Mouse (Mus musculus) hindbrain, embryonic 15.5 days (tissue): ENCODE results near the gene Pla2g7. TPM values are rescaled to one million over a fixed set of nuclear protein-coding genes. Genes with fewer than 3 reads are reported as not detected.

ENCODE experiments used
- ATAC-seq: fragments of 200-750 bp; cut with Nextera tagmentation; 2 replicates; pipeline ENCODE4 v1.8.0; 2017; ENCODE audit warnings: low read depth, moderate number of reproducible peaks, moderate TSS enrichment; ENCODE audit not compliant: low FRiP score
- H3K27ac ChIP-seq: fragments of 300-500 bp; sonication (generic); replicated peaks from 2 replicates; pipeline ENCODE4 v1.5.1; 2015; ENCODE audit warnings: mild to moderate bottlenecking, inconsistent platforms
- H3K27me3 ChIP-seq: fragments of 300-500 bp; sonication (generic); 2 replicates; pipeline ENCODE4 v1.6.1; 2015; ENCODE audit warnings: control low read depth, inconsistent platforms
- H3K36me3 ChIP-seq: fragments of 300-500 bp; sonication (generic); 2 replicates; pipeline ENCODE4 v1.6.1; 2015; ENCODE audit warnings: control low read depth, inconsistent platforms
- H3K4me1 ChIP-seq: fragments of 300-500 bp; sonication (generic); replicated peaks from 2 replicates; pipeline ENCODE4 v1.6.1; 2015; ENCODE audit warnings: control low read depth, inconsistent platforms
- H3K4me2 ChIP-seq: fragments of 300-500 bp; sonication (generic); 2 replicates; pipeline ENCODE4 v1.6.1; 2015; ENCODE audit warnings: moderate library complexity, mild to moderate bottlenecking, inconsistent platforms
- H3K4me3 ChIP-seq: fragments of 300-500 bp; sonication (generic); 2 replicates; pipeline ENCODE4 v1.5.1; 2015; ENCODE audit warnings: mild to moderate bottlenecking, inconsistent platforms
- H3K9ac ChIP-seq: fragments of 300-500 bp; sonication (generic); 2 replicates; pipeline ENCODE4 v1.6.1; 2015; ENCODE audit warnings: inconsistent platforms
- H3K9me3 ChIP-seq: fragments of 300-500 bp; sonication (generic); 2 replicates; pipeline ENCODE4 v1.6.1; 2016; ENCODE audit warnings: control low read depth, inconsistent platforms
- WGBS: fragments of 180-500 bp; shearing (Covaris S2); methylation state at CpG from one replicate; pipeline ENCODE4 v1.1.7; 2015; 5-methylcytosine and 5-hydroxymethylcytosine counted together
- polyA plus RNA-seq: library from polyadenylated mRNA; unstranded; fragments of >200 nt; fragmentation: Nextera tagmentation; extraction: Ambion mirVana; gene quantifications from 2 replicates; pipeline ENCODE4 v1.2.1, GENCODE M21; 2015

Gene Pla2g7
- polyA plus RNA-seq, 1 experiment from 2014 or later = 122 TPM

- Histone ChIP-seq H3K9ac (peak overlapping the region; percentile 48), H3K4me1 (peaks cover 16% of the 10 kb centered on the region), H3K9me3 (peaks cover 5% of the 10 kb centered on the region; the same call in 1 of the 2 replicates), H3K27me3 (peaks cover 29% of the 10 kb centered on the region), H3K36me3 (no peaks in the 10 kb centered on the region), H3K27ac (no peak overlapping the region), H3K4me3 (peak overlapping the region; percentile 48), H3K4me2 (peak overlapping the region; percentile 95)
- ATAC-seq = peak; percentile 33; the same call in 1 of the 2 replicates
- 23% methylated on average over 24 of the region's 24 CpGs for WGBS
These were observed 61.2 kb downstream of the Pla2g7 start for GRCm38 (mm10) chr17:43629026-43629495.

- peak within 1 kb of the TSS; percentile 95 for H3K4me2 ChIP-seq
- H3K4me3 ChIP-seq = peak within 1 kb of the TSS; percentile 48
- H3K36me3 ChIP-seq = no peaks in the 10 kb centered on the region
- H3K9me3 ChIP-seq = peaks cover 5% of the 10 kb centered on the region; the same call in 1 of the 2 replicates
- H3K4me1 ChIP-seq = peaks cover 16% of the 10 kb centered on the region
- H3K27me3 ChIP-seq = peaks cover 29% of the 10 kb centered on the region
- peak; percentile 71 for ATAC-seq
- peak within 1 kb of the TSS; percentile 48 for H3K9ac ChIP-seq
- no peak within 1 kb of the TSS for H3K27ac ChIP-seq
- 3% methylated on average over 81 of the region's 83 CpGs for WGBS
These were observed 61.9 kb downstream of the Pla2g7 start, which contains the start of gene Tdrd6 for GRCm38 (mm10) chr17:43629496-43630426. Gene Tdrd6 (minus strand): TSS chr17:43630299.

GRCm38 (mm10) chr17:43630427-43630760 lies 62.5 kb downstream of the Pla2g7 start:
- peak; percentile 2; the same call in 1 of the 2 replicates for ATAC-seq
- Histone ChIP-seq H3K27ac (no peak overlapping the region), H3K4me2 (peak overlapping the region; percentile 95), H3K9ac (0 out of 2 replicates have a peak overlapping the region, but pooled peaks have one; percentile 48), H3K4me1 (peaks cover 16% of the 10 kb centered on the region), H3K36me3 (no peaks in the 10 kb centered on the region), H3K9me3 (peaks cover 5% of the 10 kb centered on the region; the same call in 1 of the 2 replicates), H3K27me3 (peaks cover 29% of the 10 kb centered on the region), H3K4me3 (peak overlapping the region; percentile 48)
- 44% methylated on average over 13 of the region's 13 CpGs for WGBS

GRCm38 (mm10) chr17:43637146-43637545 lies 69.2 kb downstream of the Pla2g7 start:
- WGBS = 95% methylated on average over 4 of the region's 4 CpGs
- no peak overlapping the region for H3K4me2 ChIP-seq
- no peak for ATAC-seq

GRCm38 (mm10) chr17:43640825-43641224 lies 72.9 kb downstream of the Pla2g7 start:
- H3K4me3 ChIP-seq = no peak overlapping the region
- no peaks in the 10 kb centered on the region for H3K27me3 ChIP-seq
- peaks cover 29% of the 10 kb centered on the region for H3K36me3 ChIP-seq
- no peaks in the 10 kb centered on the region for H3K4me1 ChIP-seq
- 85% methylated on average over 1 of the region's 1 CpGs for WGBS
- no peak overlapping the region for H3K27ac ChIP-seq
- ATAC-seq = no peak
- H3K9ac ChIP-seq = no peak overlapping the region
- H3K9me3 ChIP-seq = no peaks in the 10 kb centered on the region
- no peak overlapping the region for H3K4me2 ChIP-seq

More at GRCm38 (mm10) chr17:43637146-43637545, 69.2 kb downstream of the Pla2g7 start:
- H3K27me3 ChIP-seq = no peaks in the 10 kb centered on the region
- no peak overlapping the region for H3K4me3 ChIP-seq
- H3K9me3 ChIP-seq = no peaks in the 10 kb centered on the region
- H3K27ac ChIP-seq = no peak overlapping the region
- H3K36me3 ChIP-seq = peaks cover 8% of the 10 kb centered on the region
- H3K4me1 ChIP-seq = no peaks in the 10 kb centered on the region
- H3K9ac ChIP-seq = no peak overlapping the region

- H3K36me3 ChIP-seq = peaks cover 38% of the 10 kb centered on the region
- 76% methylated on average over 7 of the region's 7 CpGs for WGBS
- ATAC-seq = no peak
These were observed 75.3 kb downstream of the Pla2g7 start for GRCm38 (mm10) chr17:43643191-43643590.

GRCm38 (mm10) chr17:43644375-43644774 lies 76.5 kb downstream of the Pla2g7 start:
- Histone ChIP-seq H3K4me3 (no peak overlapping the region), H3K36me3 (peaks cover 49% of the 10 kb centered on the region), H3K27ac (no peak overlapping the region), H3K4me1 (no peaks in the 10 kb centered on the region), H3K9me3 (no peaks in the 10 kb centered on the region), H3K4me2 (no peak overlapping the region), H3K27me3 (no peaks in the 10 kb centered on the region), H3K9ac (no peak overlapping the region)
- WGBS = 88% methylated on average over 7 of the region's 7 CpGs
- no peak for ATAC-seq

More at GRCm38 (mm10) chr17:43643191-43643590, 75.3 kb downstream of the Pla2g7 start:
- H3K27ac ChIP-seq = no peak overlapping the region
- no peak overlapping the region for H3K9ac ChIP-seq
- H3K4me3 ChIP-seq = no peak overlapping the region
- no peaks in the 10 kb centered on the region for H3K9me3 ChIP-seq
- H3K4me1 ChIP-seq = no peaks in the 10 kb centered on the region
- H3K27me3 ChIP-seq = no peaks in the 10 kb centered on the region
- no peak overlapping the region for H3K4me2 ChIP-seq

GRCm38 (mm10) chr17:43645136-43645535 lies 77.2 kb downstream of the Pla2g7 start:
- Histone ChIP-seq H3K4me2 (no peak overlapping the region), H3K27me3 (no peaks in the 10 kb centered on the region), H3K9me3 (no peaks in the 10 kb centered on the region), H3K4me1 (no peaks in the 10 kb centered on the region), H3K9ac (no peak overlapping the region), H3K4me3 (no peak overlapping the region), H3K36me3 (peaks cover 52% of the 10 kb centered on the region), H3K27ac (no peak overlapping the region)
- ATAC-seq = no peak
- WGBS = 96% methylated on average over 3 of the region's 3 CpGs

GRCm38 (mm10) chr17:43646925-43647324 lies 79.0 kb downstream of the Pla2g7 start:
- no peak overlapping the region for H3K4me2 ChIP-seq
- H3K9me3 ChIP-seq = no peaks in the 10 kb centered on the region
- no peak overlapping the region for H3K4me3 ChIP-seq
- no peaks in the 10 kb centered on the region for H3K27me3 ChIP-seq
- H3K9ac ChIP-seq = no peak overlapping the region
- H3K4me1 ChIP-seq = no peaks in the 10 kb centered on the region
- 0 out of 2 replicates have a peak, but pooled peaks have one; percentile 39 for ATAC-seq
- peaks cover 55% of the 10 kb centered on the region for H3K36me3 ChIP-seq
- no peak overlapping the region for H3K27ac ChIP-seq
- WGBS = 25% methylated on average over 5 of the region's 5 CpGs

- H3K9ac ChIP-seq = no peak overlapping the region
- no peaks in the 10 kb centered on the region for H3K4me1 ChIP-seq
- H3K9me3 ChIP-seq = no peaks in the 10 kb centered on the region
- ATAC-seq = no peak
- no peak overlapping the region for H3K4me2 ChIP-seq
- 73% methylated on average over 10 of the region's 10 CpGs for whole genome bisulfite sequencing
- H3K27ac ChIP-seq = no peak overlapping the region
- no peak overlapping the region for H3K4me3 ChIP-seq
- H3K27me3 ChIP-seq = no peaks in the 10 kb centered on the region
- peaks cover 52% of the 10 kb centered on the region for H3K36me3 ChIP-seq
These were observed 81.9 kb downstream of the Pla2g7 start for GRCm38 (mm10) chr17:43649641-43650436.

GRCm38 (mm10) chr17:43651314-43652046 lies 83.6 kb downstream of the Pla2g7 start:
- no peaks in the 10 kb centered on the region for H3K9me3 ChIP-seq
- H3K27me3 ChIP-seq = no peaks in the 10 kb centered on the region
- WGBS = 74% methylated on average over 14 of the region's 14 CpGs
- H3K27ac ChIP-seq = no peak overlapping the region
- ATAC-seq = peak; percentile 54; the same call in 1 of the 2 replicates
- no peaks in the 10 kb centered on the region for H3K4me1 ChIP-seq
- no peak overlapping the region for H3K4me2 ChIP-seq
- H3K36me3 ChIP-seq = peaks cover 47% of the 10 kb centered on the region
- H3K4me3 ChIP-seq = no peak overlapping the region
- no peak overlapping the region for H3K9ac ChIP-seq
